Mouse (Mus musculus) midbrain, embryonic 10.5 days (tissue): ENCODE measurements around the gene Neurl4. TPM values are rescaled to one million over a fixed set of nuclear protein-coding genes. Genes with fewer than 3 reads are reported as not detected.
A peak's percentile ranks its signal among the peaks of the same experiment; 100 is the strongest.
"Not testable (repeated sequence)": the region's sequence is repeated elsewhere in the genome, so short reads cannot be mapped to it uniquely, and the experiment has no call there.

Source experiments
- DNase-seq: peaks from one replicate; pipeline ENCODE4 v3.0.0-alpha.2; 2017; ENCODE audit warnings: low spot score
- H3K27ac ChIP-seq: fragments of 300-500 bp; sonication (generic); replicated peaks from 2 replicates; pipeline ENCODE4 v1.5.1; 2016; ENCODE audit warnings: mild to moderate bottlenecking
- H3K27me3 ChIP-seq: fragments of 300-500 bp; sonication (generic); 2 replicates; pipeline ENCODE4 v1.6.1; 2016; ENCODE audit warnings: low read depth, mild to moderate bottlenecking; ENCODE audit not compliant: poor library complexity, severe bottlenecking
- H3K36me3 ChIP-seq: fragments of 300-500 bp; sonication (generic); 2 replicates; pipeline ENCODE4 v1.6.1; 2016; ENCODE audit warnings: mild to moderate bottlenecking, moderate library complexity
- H3K4me1 ChIP-seq: fragments of 300-500 bp; sonication (generic); 2 replicates; pipeline ENCODE4 v1.6.1; 2016
- H3K4me3 ChIP-seq: fragments of 300-500 bp; sonication (generic); 2 replicates; pipeline ENCODE4 v1.5.1; 2016; ENCODE audit warnings: mild to moderate bottlenecking, moderate library complexity
- H3K9me3 ChIP-seq: fragments of 300-500 bp; sonication (generic); replicated peaks from 2 replicates; pipeline ENCODE4 v1.6.1; 2016; ENCODE audit warnings: mild to moderate bottlenecking
- WGBS: fragments of 180-500 bp; shearing (Covaris S2); methylation state at CpG from one replicate; pipeline ENCODE4 v1.1.7; 2016; 5-methylcytosine and 5-hydroxymethylcytosine counted together
- polyA plus RNA-seq: library from polyadenylated mRNA; unstranded; fragments of >200 nt; fragmentation: Nextera tagmentation; extraction: Ambion mirVana; gene quantifications from 2 replicates; pipeline ENCODE4 v1.2.1, GENCODE M21; 2016

The Neurl4 gene
- polyA plus RNA-seq, 1 experiment from 2014 or later, result 14.3 TPM

- H3K27ac ChIP-seq, result no peak overlapping the region
- peaks cover 73% of the 10 kb centered on the region for H3K4me1 ChIP-seq
- no peaks in the 10 kb centered on the region for H3K27me3 ChIP-seq
- WGBS, result 90% methylated on average over 5 of the region's 5 CpGs
- H3K9me3 ChIP-seq, result no peaks in the 10 kb centered on the region
- no peak for DNase-seq
- peaks cover 57% of the 10 kb centered on the region for H3K36me3 ChIP-seq
- peak overlapping the region; percentile 99; the same call in 1 of the 2 replicates for H3K4me3 ChIP-seq
Observed at GRCm38 (mm10) chr11:69918118-69918517, 17.2 kb downstream of the Neurl4 start.

GRCm38 (mm10) chr11:69919053-69919452 is 18.2 kb downstream of the Neurl4 start:
- Histone ChIP-seq H3K27me3 (no peaks in the 10 kb centered on the region), H3K4me1 (peaks cover 68% of the 10 kb centered on the region), H3K27ac (peak overlapping the region; percentile 99; the same call in 1 of the 2 replicates), H3K36me3 (peaks cover 52% of the 10 kb centered on the region), H3K4me3 (peak overlapping the region; percentile 99), H3K9me3 (no peaks in the 10 kb centered on the region)
- 88% methylated on average over 9 of the region's 9 CpGs for WGBS
- no peak for DNase-seq

GRCm38 (mm10) chr11:69919661-69920265 is 18.9 kb downstream of the Neurl4 start:
- Histone ChIP-seq H3K36me3 (peaks cover 50% of the 10 kb centered on the region), H3K9me3 (no peaks in the 10 kb centered on the region), H3K27me3 (no peaks in the 10 kb centered on the region), H3K4me1 (peaks cover 61% of the 10 kb centered on the region), H3K4me3 (peak overlapping the region; percentile 99), H3K27ac (peak overlapping the region; percentile 99)
- DNase-seq, result peak; percentile 50
- 3% methylated on average over 17 of the region's 17 CpGs for WGBS

GRCm38 (mm10) chr11:69920266-69921031 is 19.6 kb downstream of the Neurl4 start:
- peaks cover 54% of the 10 kb centered on the region for H3K4me1 ChIP-seq

GRCm38 (mm10) chr11:69921114-69922011 is 20.5 kb downstream of the Neurl4 start, which contains the start of gene Eif5a:
Gene Eif5a, minus strand, starts transcription at chr11:69921958.
- Histone ChIP-seq H3K27me3 (no peaks in the 10 kb centered on the region), H3K9me3 (no peaks in the 10 kb centered on the region), H3K4me3 (peak within 1 kb of the TSS; percentile 99), H3K27ac (peak within 1 kb of the TSS; percentile 99), H3K36me3 (peaks cover 34% of the 10 kb centered on the region), H3K4me1 (peaks cover 45% of the 10 kb centered on the region)
- DNase-seq, result peak; percentile 100
- WGBS, result under 1% methylated on average over 78 of the region's 78 CpGs

More at GRCm38 (mm10) chr11:69920266-69921031, 19.6 kb downstream of the Neurl4 start:
- Histone ChIP-seq H3K9me3 (no peaks in the 10 kb centered on the region), H3K27me3 (no peaks in the 10 kb centered on the region), H3K36me3 (peaks cover 43% of the 10 kb centered on the region), H3K4me3 (peak overlapping the region; percentile 99), H3K27ac (peak overlapping the region; percentile 99)
- WGBS, result under 1% methylated on average over 63 of the region's 65 CpGs
- DNase-seq, result peak; percentile 66

- H3K4me1 ChIP-seq, result peaks cover 36% of the 10 kb centered on the region
- peak overlapping the region; percentile 99 for H3K4me3 ChIP-seq
- WGBS, result 5% methylated on average over 12 of the region's 12 CpGs
- no peaks in the 10 kb centered on the region for H3K9me3 ChIP-seq
- no peak for DNase-seq
- H3K27ac ChIP-seq, result peak overlapping the region; percentile 99
- peaks cover 26% of the 10 kb centered on the region for H3K36me3 ChIP-seq
- H3K27me3 ChIP-seq, result no peaks in the 10 kb centered on the region
Observed at GRCm38 (mm10) chr11:69922012-69922756, 21.3 kb downstream of the Neurl4 start.

GRCm38 (mm10) chr11:69922796-69923195 is 21.9 kb downstream of the Neurl4 start:
- Histone ChIP-seq H3K4me3 (peak overlapping the region; percentile 99), H3K9me3 (no peaks in the 10 kb centered on the region), H3K27ac (peak overlapping the region; percentile 99), H3K36me3 (peaks cover 19% of the 10 kb centered on the region), H3K27me3 (no peaks in the 10 kb centered on the region), H3K4me1 (peaks cover 32% of the 10 kb centered on the region)
- WGBS, result 69% methylated on average over 3 of the region's 3 CpGs
- no peak for DNase-seq

- no peak overlapping the region for H3K27ac ChIP-seq
- H3K9me3 ChIP-seq, result no peaks in the 10 kb centered on the region
- no peaks in the 10 kb centered on the region for H3K27me3 ChIP-seq
- no peak overlapping the region for H3K4me3 ChIP-seq
- H3K4me1 ChIP-seq, result peaks cover 6% of the 10 kb centered on the region
- no peaks in the 10 kb centered on the region for H3K36me3 ChIP-seq
- WGBS, result 96% methylated on average over 2 of the region's 2 CpGs
- no peak for DNase-seq
Observed at GRCm38 (mm10) chr11:69927501-69927900, 26.6 kb downstream of the Neurl4 start.

GRCm38 (mm10) chr11:69929712-69930111 is 28.8 kb downstream of the Neurl4 start:
- DNase-seq, result no peak
- no peaks in the 10 kb centered on the region for H3K9me3 ChIP-seq
- H3K4me1 ChIP-seq, result peaks cover 10% of the 10 kb centered on the region; the same call in 1 of the 2 replicates
- no peaks in the 10 kb centered on the region for H3K36me3 ChIP-seq
- no peak overlapping the region for H3K27ac ChIP-seq
- WGBS, result 94% methylated on average over 4 of the region's 4 CpGs
- no peak overlapping the region for H3K4me3 ChIP-seq
- H3K27me3 ChIP-seq, result peaks cover 6% of the 10 kb centered on the region

- not testable (repeated sequence) for H3K4me3 ChIP-seq, H3K36me3 ChIP-seq, H3K27ac ChIP-seq, DNase-seq, H3K9me3 ChIP-seq
- H3K27me3 ChIP-seq, result peaks cover 11% of the 10 kb centered on the region
- 89% methylated on average over 8 of the region's 8 CpGs for WGBS
- H3K4me1 ChIP-seq, result peaks cover 13% of the 10 kb centered on the region
Observed at GRCm38 (mm10) chr11:69930176-69930575, 29.3 kb downstream of the Neurl4 start.

- WGBS, result 80% methylated on average over 3 of the region's 3 CpGs
- no peak for DNase-seq
Observed at GRCm38 (mm10) chr11:69930967-69931537, 30.2 kb downstream of the Neurl4 start.

More at GRCm38 (mm10) chr11:69930967-69931537, 30.2 kb downstream of the Neurl4 start:
- no peaks in the 10 kb centered on the region for H3K36me3 ChIP-seq
- H3K4me1 ChIP-seq, result peaks cover 22% of the 10 kb centered on the region
- H3K9me3 ChIP-seq, result no peaks in the 10 kb centered on the region
- peaks cover 20% of the 10 kb centered on the region for H3K27me3 ChIP-seq
- H3K4me3 ChIP-seq, result no peak overlapping the region
- no peak overlapping the region for H3K27ac ChIP-seq
